Mouse (Mus musculus) WW6 (cell line): ENCODE measurements around the gene Dync1li1.
"Not testable (repeated sequence)": the region's sequence is repeated elsewhere in the genome, so short reads cannot be mapped to it uniquely, and the experiment has no call there.

ENCODE experiments used
- DNase-seq: peaks from one replicate; pipeline ENCODE4 v3.0.0-alpha.2; 2013; ENCODE audit warnings: low read depth, low spot score

Dync1li1 gene

DNA sequence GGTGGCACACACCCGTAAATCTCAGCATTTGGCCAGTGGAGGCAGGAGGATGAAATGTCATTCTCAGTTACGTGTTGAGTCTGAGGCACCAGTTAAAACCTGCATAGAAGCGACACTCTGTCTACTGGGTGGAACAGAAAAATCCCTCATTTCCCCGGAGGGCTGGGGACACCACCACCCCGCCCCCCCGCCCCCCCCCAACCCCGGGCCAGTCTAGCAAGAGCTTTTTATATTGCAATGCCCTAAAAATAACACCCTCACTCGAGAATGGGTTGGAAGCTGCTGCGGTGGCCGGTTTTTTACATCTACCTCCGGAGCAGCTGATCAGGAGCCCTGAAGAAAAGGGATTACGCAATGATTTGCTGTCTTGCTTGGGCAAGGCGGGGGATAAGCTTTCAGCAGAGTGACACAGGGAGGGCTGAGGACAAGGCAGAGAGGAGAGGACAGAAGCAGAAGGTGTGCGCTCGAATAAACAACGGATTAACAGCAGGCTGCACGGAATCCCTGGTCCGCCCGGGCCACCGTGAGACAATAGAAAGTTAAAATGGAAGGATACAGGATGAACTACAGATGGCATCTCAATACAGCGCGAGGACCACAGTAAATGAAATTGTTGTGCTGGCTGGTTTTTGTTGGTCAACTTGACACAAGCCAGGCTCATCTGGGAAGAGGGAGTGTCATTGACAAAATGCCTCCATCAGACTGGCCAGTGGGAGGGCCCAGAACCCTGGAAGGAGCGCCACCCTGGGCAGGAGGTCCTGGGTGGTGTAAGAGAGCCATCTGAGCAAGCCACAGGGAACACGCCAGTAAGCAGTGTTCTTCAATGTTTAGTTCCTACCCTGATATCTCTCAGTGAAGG, 15.7 kb upstream of the Dync1li1 start:
- DNase-seq: no peak

DNA sequence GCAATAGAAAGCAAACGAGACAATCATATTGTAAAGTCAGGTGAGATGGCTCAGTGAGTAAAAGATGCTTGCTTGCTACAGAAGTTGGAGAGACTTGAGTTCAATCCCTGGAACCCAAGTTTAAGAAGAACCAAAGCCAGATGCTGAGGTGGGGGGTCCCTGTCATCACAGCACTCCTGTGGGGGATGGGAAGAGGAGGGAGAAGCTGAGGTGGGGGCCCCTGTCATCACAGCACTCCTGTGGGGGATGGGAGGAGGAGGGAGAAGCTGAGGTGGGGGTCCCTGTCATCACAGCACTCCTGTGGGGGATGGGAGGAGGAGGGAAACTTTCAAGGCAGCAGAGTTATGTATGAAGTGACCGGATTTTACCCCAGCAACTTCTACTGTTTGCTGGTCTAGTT, 15.0 kb upstream of the Dync1li1 start:
- DNase-seq: no peak

DNA sequence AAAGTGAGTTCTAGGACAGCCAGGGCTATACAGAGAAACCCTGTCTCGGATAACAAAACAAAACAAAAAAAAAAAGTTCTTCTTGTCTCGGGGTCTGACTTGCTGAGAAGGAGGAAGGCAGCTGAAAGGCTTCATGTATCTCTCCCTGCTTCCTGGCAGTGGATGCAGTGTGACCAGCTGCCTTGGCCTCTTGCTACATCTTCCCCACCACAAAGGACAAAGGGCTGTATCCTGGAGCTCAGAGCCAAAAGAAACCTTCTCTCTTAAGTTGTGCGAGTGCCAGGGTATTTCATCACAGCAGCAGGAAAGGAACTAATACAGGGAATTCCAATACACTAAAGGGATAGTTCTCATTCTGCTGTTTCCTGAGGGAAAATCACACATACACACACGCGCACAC, 10.0 kb upstream of the Dync1li1 start:
- no peak for DNase-seq

DNA sequence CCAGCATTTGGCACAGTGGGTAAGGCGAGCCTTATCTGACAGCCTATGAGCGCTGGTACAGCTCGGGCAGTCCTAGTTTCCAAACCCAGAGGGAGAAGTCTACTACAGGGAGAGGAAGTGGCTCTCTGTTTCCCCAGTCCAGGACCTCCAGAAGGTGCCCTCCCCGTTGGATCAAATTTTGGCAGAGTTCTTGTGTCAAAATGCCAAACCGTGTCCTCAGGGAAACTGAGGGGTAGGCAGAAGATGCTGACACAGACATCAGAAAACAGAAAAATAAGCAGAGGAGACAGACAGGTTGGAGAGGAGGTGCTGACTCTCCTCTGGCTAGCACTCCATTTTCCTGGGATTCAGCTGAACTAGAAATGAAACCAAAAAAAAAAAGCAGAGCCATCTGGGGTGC, 8.6 kb upstream of the Dync1li1 start:
- DNase-seq: no peak

- no peak for DNase-seq
These were observed 8.1 kb upstream of the Dync1li1 start for GRCm38 (mm10) chr9:114680531-114680930.

GRCm38 (mm10) chr9:114682193-114682592, 6.4 kb upstream of the Dync1li1 start:
- no peak for DNase-seq

DNA sequence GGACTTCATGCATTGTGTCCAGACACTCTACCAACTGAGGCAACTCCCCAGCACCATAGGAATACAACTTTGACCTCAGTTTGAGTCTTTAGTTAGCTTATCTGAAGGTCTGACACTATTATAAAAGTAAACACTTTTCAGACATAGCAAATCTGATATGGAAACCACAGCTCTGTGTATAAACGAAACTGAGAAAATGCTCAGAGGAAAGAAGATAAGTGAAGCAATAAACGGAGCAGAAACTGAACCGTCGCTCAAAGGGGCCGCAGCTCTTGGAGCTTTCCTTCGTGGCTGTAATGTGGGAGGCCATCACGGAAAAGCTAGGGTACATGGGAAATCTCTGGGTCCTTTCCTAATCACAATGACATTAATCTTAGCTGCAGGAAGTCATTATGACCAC, 2.3 kb upstream of the Dync1li1 start:
- no peak for DNase-seq

GRCm38 (mm10) chr9:114687639-114688038, 951 bp upstream of the Dync1li1 start:
- DNase-seq: no peak

DNA sequence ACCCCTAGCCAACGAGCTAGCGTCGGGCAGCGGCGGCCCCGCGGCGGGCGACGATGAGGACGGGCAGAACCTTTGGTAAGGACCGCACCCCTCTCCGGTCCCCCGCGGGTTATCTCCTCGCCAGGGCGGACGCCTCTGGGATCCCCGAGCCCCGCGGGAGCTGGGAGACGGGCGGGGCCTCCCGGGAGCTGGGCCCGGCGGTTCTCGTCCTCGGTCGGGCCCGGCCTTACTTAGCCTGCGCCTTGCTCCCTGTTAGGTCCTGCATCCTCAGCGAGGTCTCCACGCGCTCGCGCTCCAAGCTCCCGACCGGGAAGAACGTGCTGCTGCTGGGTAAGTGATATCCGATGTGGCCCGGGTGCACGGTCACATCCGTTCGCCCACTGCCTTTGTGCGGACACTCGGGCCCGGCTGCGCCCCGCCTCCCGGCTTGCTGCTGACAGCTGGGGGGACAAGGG, 390 bp downstream of the Dync1li1 start:
- no peak for DNase-seq

DNA sequence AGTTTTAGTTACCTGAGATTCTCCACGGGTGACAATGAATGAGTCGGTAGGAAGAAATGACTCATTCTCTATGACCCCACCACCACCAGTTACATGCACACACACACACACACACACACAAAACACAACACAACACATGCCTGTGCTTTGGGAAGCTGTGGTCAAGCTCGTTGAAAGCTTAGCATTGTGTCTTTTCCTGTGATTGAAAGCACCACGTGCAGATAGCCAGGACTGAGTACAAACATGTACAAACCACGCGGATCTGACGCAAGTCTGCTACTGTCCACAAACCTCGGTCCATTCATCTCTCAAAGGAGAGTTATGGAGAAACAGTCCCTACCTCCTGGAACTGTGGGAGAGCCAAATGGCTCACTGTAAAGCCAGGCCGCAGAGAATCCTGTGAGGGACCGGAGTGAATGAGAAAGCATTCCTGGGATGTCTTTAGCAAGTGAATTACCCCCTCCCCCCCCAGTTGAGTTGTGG, 1.6 kb downstream of the Dync1li1 start:
- no peak for DNase-seq

DNA sequence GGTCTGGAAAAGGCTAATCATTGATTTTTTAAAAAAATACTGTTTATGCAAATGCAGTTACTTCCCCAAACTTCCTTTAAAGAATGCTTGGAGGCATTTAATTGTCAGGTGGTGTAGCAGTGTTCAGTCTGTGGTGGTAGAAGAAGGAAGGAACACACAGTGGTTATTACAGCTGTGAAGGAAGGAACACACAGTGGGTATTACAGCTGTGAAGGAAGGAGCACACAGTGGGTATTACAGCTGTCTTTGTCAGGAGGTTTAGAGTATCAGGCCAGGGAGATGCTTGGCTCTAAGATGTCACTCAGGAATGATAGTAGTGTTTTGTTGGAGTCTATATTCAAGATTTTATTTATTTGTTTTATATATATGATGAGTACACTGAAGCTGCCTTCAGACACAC, 2.5 kb downstream of the Dync1li1 start:
- no peak for DNase-seq

DNA sequence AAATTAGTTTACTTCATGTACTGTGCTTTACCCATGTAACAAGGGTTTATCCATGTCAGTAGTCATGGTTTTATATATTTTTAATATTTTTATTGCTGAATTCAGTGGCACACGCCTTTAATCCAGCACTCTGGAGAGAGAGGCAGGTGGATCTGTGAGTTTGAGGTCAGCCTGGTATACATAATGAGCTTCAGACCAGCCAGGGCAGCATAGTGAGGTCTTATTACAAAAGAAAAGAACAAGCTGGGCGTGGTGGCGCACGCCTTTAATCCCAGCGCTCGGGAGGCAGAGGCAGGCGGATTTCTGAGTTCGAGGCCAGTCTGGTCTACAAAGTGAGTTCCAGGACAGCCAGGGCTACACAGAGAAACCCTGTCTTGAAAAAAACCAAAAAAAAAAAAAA, 7.1 kb downstream of the Dync1li1 start:
- DNase-seq: not testable (repeated sequence)

DNA sequence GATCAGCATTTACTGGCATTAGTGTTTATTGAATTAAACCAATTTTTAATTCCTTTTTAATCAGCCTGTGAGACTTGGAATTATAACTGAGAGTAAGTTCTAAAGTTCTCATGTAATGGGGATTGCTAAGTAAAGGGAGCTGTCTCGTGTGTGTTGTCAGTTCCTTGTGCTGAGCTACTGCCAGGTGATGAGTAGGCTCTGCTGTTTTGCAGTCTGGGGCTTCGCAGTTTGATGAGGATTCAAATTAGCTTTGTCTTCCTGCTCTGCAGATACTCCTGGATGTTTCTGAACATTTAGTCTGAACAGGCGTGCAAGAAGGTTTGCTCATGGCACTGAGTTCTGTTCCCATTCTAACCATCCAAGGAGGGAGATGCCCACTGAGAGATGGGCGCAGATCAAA, 8.5 kb downstream of the Dync1li1 start:
- DNase-seq: no peak

DNA sequence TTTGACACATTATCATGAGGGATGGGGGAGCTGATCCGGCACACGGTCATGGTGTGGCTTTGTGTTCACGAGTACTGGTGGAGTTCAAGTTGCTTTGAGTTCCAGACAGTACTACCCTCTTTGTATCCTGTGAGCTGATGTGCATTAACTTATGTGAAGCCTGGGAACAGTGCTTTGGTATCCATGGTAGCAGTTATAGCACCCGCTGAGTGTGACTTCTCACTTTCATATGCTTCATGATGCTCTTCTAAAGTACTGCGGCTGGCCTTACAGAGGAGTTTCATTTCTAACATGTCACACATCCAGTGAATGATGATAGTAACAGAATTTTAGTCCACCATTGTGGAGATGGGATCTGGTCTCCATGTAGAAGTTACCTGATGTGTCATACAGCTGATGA, 9.3 kb downstream of the Dync1li1 start:
- DNase-seq: no peak

DNA sequence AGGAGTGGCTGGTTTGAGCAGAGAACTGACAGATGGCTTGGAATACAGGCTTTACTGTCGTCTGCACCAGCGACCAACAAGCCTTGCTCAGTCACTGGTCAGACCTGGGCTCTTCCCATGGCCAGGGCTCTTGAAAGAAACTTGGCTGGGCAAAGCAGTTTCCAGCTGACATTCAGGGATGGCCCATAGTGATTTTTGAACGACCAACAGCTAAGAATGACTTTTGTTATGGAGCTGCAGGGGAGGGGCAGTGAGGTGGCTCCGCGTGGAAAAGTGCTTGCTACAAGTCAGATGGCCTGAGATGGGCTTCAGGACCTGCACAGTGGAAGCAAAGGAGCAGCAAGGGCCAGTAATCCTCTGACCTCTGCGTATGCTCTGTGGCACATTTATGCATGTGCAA, 10.7 kb downstream of the Dync1li1 start:
- DNase-seq: no peak

GRCm38 (mm10) chr9:114699882-114700665, 11.5 kb downstream of the Dync1li1 start:
- DNase-seq: no peak

DNA sequence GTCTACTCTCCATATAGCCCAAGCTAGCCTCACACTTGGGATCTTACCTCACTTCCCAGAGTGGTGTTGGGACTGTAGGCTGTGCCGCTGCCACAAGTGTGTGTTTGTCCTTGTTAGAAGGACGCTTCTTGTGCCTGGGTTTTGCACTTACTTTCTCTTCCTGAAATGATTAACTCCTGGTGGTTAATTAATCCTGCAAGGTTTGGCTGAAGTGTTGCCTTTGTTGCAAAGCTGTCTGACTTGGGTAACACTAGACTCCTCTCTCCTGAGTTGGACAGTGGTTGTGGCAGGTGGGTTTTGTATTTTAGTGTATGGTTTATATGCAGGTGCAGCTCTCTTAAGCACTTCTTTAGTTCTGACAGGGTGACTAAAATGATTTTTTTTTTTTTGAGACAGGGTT, 12.4 kb downstream of the Dync1li1 start:
- DNase-seq: no peak

DNA sequence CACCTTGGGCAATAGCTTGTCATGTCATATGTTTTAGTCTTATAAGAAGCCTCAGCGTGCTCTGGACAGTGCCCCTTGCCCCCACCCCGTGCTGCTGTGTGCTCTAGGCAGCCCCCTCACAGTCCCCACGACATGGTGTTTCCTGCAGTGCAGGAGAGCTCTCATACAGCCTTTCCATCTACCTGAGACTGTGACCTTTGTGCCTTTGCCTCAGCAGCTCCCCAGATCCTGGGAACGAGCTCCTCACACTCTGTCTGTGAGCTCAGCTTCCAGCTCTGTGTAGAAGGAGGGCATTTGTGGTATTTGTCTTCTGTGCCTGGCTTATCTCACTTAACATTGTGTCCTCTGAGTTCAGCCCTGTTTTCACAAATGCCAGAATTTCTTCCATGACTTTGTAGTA, 13.3 kb downstream of the Dync1li1 start:
- no peak for DNase-seq

GRCm38 (mm10) chr9:114707805-114708204, 19.2 kb downstream of the Dync1li1 start:
- no peak for DNase-seq

DNA sequence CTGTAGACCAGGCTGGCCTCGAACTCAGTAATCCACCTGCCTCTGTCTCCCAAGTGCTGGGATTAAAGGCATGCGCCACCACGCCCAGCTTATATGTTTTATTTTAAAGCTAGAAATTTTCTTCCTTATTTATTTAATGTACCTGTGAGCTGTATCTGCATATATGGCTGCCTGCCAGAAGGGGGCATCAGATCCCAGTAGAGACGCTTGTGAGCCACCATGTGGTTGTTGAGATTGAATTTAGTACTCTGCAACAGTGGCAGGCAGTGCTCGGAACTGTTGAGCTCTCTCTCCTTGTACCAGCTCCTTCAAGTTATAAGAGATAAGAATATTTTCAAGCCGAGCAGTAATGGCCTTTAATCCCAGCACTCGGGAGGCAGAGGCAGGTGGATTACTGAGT, 21.8 kb downstream of the Dync1li1 start:
- DNase-seq: no peak

GRCm38 (mm10) chr9:114713481-114713880, 24.9 kb downstream of the Dync1li1 start:
- no peak for DNase-seq

- DNase-seq: no peak
These were observed 28.2 kb downstream of the Dync1li1 start for GRCm38 (mm10) chr9:114716677-114717331.
